Mouse (Mus musculus) kidney, adult 2 months (tissue): ENCODE measurements around the gene Spag7. TPM values are rescaled to one million over a fixed set of nuclear protein-coding genes. Genes with fewer than 3 reads are reported as not detected.

Experiments
- DNase-seq: peaks from one replicate; pipeline ENCODE4 v3.0.0; 2021
- H3K27ac ChIP-seq: fragments of 200-500 bp; 2 replicates; pipeline ENCODE4 v1.5.1; 2012; ENCODE audit warnings: low read depth, low read length, control low read depth, inconsistent platforms; ENCODE audit not compliant: insufficient read depth
- H3K27me3 ChIP-seq: fragments of 200-500 bp; replicated peaks from 2 replicates; pipeline ENCODE4 v1.6.1; 2012; ENCODE audit warnings: mild to moderate bottlenecking, moderate library complexity, low read length, inconsistent platforms; ENCODE audit not compliant: control insufficient read depth, insufficient read depth
- H3K36me3 ChIP-seq: fragments of 200-500 bp; 2 replicates; pipeline ENCODE4 v1.6.1; 2012; ENCODE audit warnings: mild to moderate bottlenecking, moderate library complexity, low read length, inconsistent platforms; ENCODE audit not compliant: control insufficient read depth, insufficient read depth
- H3K4me1 ChIP-seq: fragments of 200-500 bp; 2 replicates; pipeline ENCODE4 v1.6.1; 2011; ENCODE audit warnings: low read length; ENCODE audit not compliant: control insufficient read depth, insufficient read depth
- H3K4me3 ChIP-seq: fragments of 200-500 bp; 2 replicates; pipeline ENCODE4 v1.5.1; 2011; ENCODE audit warnings: mild to moderate bottlenecking, low read depth, low read length, control low read depth; ENCODE audit not compliant: insufficient read depth
- CTCF ChIP-seq: fragments of 200-500 bp; conservative IDR thresholded peaks from 2 replicates; pipeline ENCODE4 v1.5.1; 2011; ENCODE audit warnings: low read depth, mild to moderate bottlenecking, control low read depth, low read length, moderate library complexity, mixed read lengths; ENCODE audit not compliant: insufficient read depth, insufficient read length
- POLR2A ChIP-seq: fragments of 200-500 bp; IDR thresholded peaks from one replicate; pipeline ENCODE4 v1.6.1; 2011; ENCODE audit warnings: low read depth, low read length, control low read depth
- WGBS: fragments of 180-500 bp; shearing (Covaris S2); methylation state at CpG from one replicate; pipeline ENCODE4 v1.1.7; 2018; 5-methylcytosine and 5-hydroxymethylcytosine counted together
- polyA plus RNA-seq: library from polyadenylated mRNA; depleted of rRNA; stranded (reverse); fragments of >200 nt; gene quantifications from 2 replicates; pipeline ENCODE4 v1.2.3, GENCODE M21; 2012; rRNA removed

Gene Spag7
- polyA plus RNA-seq, 1 experiment: 59.8 TPM

- no peak for TF ChIP-seq POLR2A
- TF ChIP-seq CTCF: no peak
- H3K4me3 ChIP-seq: no peak within 1 kb of the TSS
- peaks cover 5% of the 10 kb centered on the region; the same call in 1 of the 2 replicates for H3K4me1 ChIP-seq
- no peak within 1 kb of the TSS for H3K27ac ChIP-seq
- no peaks in the 10 kb centered on the region for H3K27me3 ChIP-seq
- no peak for DNase-seq
- H3K36me3 ChIP-seq: no peaks in the 10 kb centered on the region
- WGBS: 62% methylated on average over 1 of the region's 1 CpGs
Measured at GRCm38 (mm10) chr11:70619101-70619500, 50.1 kb downstream of the Spag7 start, which contains the start of gene Chrne. Chrne (minus strand) TSS chr11:70619216.

DNA sequence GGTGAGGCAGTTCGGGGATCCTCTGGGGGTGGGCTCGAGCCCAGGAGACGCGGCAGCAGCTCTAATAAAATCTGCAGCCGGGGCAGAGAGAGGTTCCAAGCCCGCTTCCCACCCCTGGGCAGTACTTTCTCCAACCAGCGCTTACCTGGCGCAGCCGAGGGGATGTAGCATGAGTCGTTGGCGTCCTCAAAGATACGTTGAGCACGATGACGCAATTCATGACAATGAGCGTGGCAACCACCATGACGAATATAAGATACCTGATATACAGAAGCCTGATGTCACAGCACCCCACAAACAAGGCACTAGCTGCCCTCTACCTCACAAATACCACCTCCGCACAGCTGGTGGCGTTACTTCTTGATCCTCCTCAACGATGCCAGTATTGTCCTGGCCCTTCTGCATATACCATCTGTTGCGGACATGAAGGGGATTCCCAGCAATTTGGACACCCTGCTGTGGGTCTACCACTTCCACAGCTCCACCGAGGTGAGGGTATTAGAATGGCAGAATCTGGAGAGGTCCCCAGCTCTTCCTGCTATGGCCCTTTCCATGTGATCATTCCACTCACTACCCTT is 53.6 kb downstream of the Spag7 start, which contains the start of gene 4930544D05Rik:
4930544D05Rik (plus strand) TSS at position 333 of the 578 bp plus-strand sequence.
- peak within 1 kb of the TSS; percentile 45 for H3K4me3 ChIP-seq
- H3K4me1 ChIP-seq: peaks cover 5% of the 10 kb centered on the region; the same call in 1 of the 2 replicates
- H3K36me3 ChIP-seq: no peaks in the 10 kb centered on the region
- no peak within 1 kb of the TSS for H3K27ac ChIP-seq
- no peaks in the 10 kb centered on the region for H3K27me3 ChIP-seq
- DNase-seq: no peak
- TF ChIP-seq POLR2A (no peak), CTCF (no peak)
- WGBS: 33% methylated on average over 21 of the region's 21 CpGs

DNA sequence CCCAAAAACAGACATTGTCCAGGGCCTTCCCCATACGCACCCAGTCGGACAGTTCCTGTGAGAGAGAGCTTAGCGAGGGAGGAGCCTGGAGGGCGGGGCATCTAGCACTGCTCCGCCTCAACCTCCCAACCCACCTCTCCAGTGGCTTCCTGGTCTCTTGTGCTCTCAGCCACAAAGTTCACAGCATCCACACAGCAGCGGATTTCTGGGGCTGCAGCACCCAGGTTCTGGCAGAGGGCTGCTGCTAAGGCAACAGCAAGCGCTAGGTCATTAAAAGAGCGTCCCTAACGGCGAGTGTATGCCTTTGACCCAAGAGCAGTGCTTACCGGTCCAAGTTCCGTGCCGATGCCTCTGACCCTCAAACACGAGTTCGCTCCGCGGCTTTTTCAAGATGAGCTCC is 54.1 kb downstream of the Spag7 start:
- peak; percentile 80 for DNase-seq
- Histone ChIP-seq H3K4me3 (peak overlapping the region; percentile 45), H3K27ac (no peak overlapping the region), H3K27me3 (no peaks in the 10 kb centered on the region), H3K36me3 (no peaks in the 10 kb centered on the region), H3K4me1 (peaks cover 5% of the 10 kb centered on the region; the same call in 1 of the 2 replicates)
- TF ChIP-seq POLR2A: no peak
- no peak; the same call in 1 of the 2 replicates for TF ChIP-seq CTCF
- 4% methylated on average over 17 of the region's 17 CpGs for WGBS

Other genes starting within 250 kb of the Spag7 start
- gene Arrb2, start 236.8 kb downstream of the Spag7 start, polyA plus RNA-seq: 30.2 and 33.7 TPM in 2 replicates
- 27.0 and 27.9 TPM in 2 replicates for gene Med11, start 217.5 kb downstream of the Spag7 start, polyA plus RNA-seq
- 11.6 and 12.4 TPM in 2 replicates for gene Zmynd15, start 210.0 kb downstream of the Spag7 start, polyA plus RNA-seq
- 99.3 and 103 TPM in 2 replicates for gene Cxcl16, start 209.4 kb downstream of the Spag7 start, polyA plus RNA-seq
- 0.31 TPM in 1 of 2 replicates, not detected in the other for gene Tm4sf5, start 164.2 kb downstream of the Spag7 start, polyA plus RNA-seq
- gene Vmo1, start 154.8 kb downstream of the Spag7 start, polyA plus RNA-seq: 0.15 TPM in 1 of 2 replicates, not detected in the other
- gene Gltpd2, start 150.2 kb downstream of the Spag7 start, polyA plus RNA-seq: 2.8 and 3.3 TPM in 2 replicates
- 335 and 398 TPM in 2 replicates for gene Psmb6, start 144.0 kb downstream of the Spag7 start, polyA plus RNA-seq
- gene Gm40193, start 136.5 kb downstream of the Spag7 start, polyA plus RNA-seq: not detected in 2 replicates
- 16.6 and 18.0 TPM in 2 replicates for gene Pld2, start 129.4 kb downstream of the Spag7 start, polyA plus RNA-seq
- gene Mink1, start 106.5 kb downstream of the Spag7 start, polyA plus RNA-seq: 73.1 and 91.8 TPM in 2 replicates
- 0.29 TPM in 1 of 2 replicates, not detected in the other for gene 4930544D05Rik, start 53.6 kb downstream of the Spag7 start, polyA plus RNA-seq
- 0.86 and 1.0 TPM in 2 replicates for gene Chrne, start 50.2 kb downstream of the Spag7 start, polyA plus RNA-seq
- 0.03 TPM in 1 of 2 replicates, not detected in the other for gene Gp1ba, start 30.3 kb downstream of the Spag7 start, polyA plus RNA-seq
- gene Rnf167, start 22.2 kb downstream of the Spag7 start, polyA plus RNA-seq: 118 and 123 TPM in 2 replicates
- 281 and 284 TPM in 2 replicates for gene Slc25a11, start 21.9 kb downstream of the Spag7 start, polyA plus RNA-seq
- 686 and 750 TPM in 2 replicates for gene Pfn1, start 14.8 kb downstream of the Spag7 start, polyA plus RNA-seq
- gene Eno3, start 12.2 kb downstream of the Spag7 start, polyA plus RNA-seq: 9.2 and 30.9 TPM in 2 replicates
- 23.6 and 28.7 TPM in 2 replicates for gene Camta2, start 18.7 kb upstream of the Spag7 start, polyA plus RNA-seq
- 5.3 and 5.4 TPM in 2 replicates for gene Inca1, start 30.7 kb upstream of the Spag7 start, polyA plus RNA-seq
- 91.0 and 94.9 TPM in 2 replicates for gene Kif1c, start 31.1 kb upstream of the Spag7 start, polyA plus RNA-seq
- gene Zfp3, start 94.8 kb upstream of the Spag7 start, polyA plus RNA-seq: 1.7 and 2.4 TPM in 2 replicates
- gene Scimp, start 143.2 kb upstream of the Spag7 start, polyA plus RNA-seq: 1.7 and 2.4 TPM in 2 replicates
- gene Rabep1, start 175.4 kb upstream of the Spag7 start, polyA plus RNA-seq: 3.7 and 4.7 TPM in 2 replicates